Mouse (Mus musculus): Measurements from ENCODE around the gene Cabin1.

The Cabin1 gene

DNA sequence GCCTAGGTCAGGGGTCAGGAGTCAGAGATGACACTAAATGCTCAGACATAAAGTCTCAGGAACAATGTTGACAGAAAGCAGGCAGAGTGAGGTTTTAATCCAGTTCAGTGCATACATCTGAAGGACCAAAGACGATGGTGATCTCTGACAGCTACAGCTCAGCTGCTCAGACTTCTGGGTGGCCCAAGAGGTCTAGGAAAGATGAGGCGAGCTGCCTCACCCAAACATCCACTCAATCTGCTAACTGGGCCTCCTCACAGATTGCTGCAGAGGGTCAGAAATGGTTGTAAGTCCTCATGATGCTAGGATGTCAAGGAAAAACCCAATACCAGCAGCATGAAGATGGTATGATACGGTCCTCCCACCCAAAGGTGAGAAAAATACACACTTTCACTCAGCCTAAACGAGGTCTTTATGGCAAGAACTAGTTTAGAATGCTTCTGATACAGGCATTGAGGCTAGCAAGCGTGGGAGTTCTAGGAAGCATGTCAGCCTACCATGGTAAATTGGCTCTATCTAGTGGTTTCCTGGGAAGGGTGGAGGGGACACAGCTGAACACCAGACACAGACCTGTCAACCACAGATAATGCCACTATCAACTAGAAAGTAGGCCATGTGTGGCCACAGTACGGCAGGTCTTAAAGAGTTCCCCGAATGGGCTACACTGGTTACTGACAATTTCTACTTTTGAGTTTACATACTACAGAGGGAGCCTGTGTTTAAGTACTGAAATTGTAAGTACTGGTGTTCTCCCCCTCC, 67.4 kb downstream of the Cabin1 start:
- DNase-seq = no peak

DNA sequence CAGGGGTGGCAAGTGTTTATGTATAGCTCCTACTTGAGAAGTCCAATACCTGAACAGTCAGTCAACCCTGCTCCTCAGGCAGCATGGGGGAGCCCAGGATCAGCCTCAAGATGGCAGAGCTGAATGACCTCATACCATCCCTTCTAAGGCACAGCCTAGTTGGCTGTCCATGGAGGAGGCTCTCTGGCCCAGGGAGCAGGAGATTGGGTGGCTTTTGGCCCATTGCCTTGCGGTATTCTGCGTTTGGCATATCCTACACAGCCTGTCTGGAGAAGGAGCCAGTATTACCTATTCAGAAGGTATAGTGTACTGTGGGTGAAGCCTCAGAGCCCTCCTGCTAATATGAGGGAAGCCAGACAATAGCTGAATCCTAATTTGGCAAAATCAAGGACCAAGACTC, 68.6 kb downstream of the Cabin1 start:
- no peak for DNase-seq

- DNase-seq = no peak
These were observed 69.1 kb downstream of the Cabin1 start for GRCm38 (mm10) chr10:75695078-75695477.

DNA sequence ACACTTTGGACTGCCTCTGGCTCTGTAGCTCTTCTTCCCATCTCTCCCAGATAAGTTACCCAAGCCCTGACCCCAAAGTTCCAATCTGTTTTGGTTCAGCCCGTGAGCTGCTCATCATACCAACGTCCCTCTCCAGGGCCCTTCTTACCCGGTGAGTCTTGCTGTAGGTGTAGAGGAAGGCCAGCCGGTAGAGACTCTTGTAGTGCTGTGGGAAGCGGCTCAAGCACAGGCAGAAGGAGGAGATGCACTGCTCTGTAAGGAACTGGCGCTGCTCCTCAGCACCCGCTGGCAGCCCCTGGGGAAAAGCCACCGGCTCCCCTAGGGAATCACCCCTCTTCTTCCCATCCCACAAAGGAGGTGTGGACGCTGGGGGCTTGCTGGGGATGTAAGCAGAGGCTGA, 69.6 kb downstream of the Cabin1 start:
- no peak for DNase-seq

- DNase-seq = no peak
These were observed 70.5 kb downstream of the Cabin1 start for GRCm38 (mm10) chr10:75693451-75694233.

DNA sequence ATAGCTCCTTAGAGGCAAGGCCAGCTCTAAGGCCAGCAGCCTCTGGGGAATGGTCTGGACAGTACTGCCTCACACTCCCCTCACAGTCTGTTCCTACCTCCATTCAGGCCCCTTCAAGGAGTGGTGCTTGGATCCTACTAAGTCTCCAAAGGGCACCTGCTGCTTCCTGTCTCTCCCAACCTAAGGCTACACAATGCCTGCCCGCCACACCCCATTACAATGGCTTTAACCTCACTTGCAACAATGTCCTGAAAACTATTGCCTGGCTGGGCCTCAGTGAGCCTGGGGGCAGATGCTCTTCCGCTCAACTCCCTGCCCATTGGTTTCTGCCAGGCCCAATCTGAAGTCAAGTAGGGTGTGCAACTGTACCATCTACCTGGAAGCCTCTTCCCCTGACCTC, 75.5 kb downstream of the Cabin1 start:
- no peak for DNase-seq

- no peak for DNase-seq
These were observed 77.4 kb downstream of the Cabin1 start for GRCm38 (mm10) chr10:75686724-75687123.

DNA sequence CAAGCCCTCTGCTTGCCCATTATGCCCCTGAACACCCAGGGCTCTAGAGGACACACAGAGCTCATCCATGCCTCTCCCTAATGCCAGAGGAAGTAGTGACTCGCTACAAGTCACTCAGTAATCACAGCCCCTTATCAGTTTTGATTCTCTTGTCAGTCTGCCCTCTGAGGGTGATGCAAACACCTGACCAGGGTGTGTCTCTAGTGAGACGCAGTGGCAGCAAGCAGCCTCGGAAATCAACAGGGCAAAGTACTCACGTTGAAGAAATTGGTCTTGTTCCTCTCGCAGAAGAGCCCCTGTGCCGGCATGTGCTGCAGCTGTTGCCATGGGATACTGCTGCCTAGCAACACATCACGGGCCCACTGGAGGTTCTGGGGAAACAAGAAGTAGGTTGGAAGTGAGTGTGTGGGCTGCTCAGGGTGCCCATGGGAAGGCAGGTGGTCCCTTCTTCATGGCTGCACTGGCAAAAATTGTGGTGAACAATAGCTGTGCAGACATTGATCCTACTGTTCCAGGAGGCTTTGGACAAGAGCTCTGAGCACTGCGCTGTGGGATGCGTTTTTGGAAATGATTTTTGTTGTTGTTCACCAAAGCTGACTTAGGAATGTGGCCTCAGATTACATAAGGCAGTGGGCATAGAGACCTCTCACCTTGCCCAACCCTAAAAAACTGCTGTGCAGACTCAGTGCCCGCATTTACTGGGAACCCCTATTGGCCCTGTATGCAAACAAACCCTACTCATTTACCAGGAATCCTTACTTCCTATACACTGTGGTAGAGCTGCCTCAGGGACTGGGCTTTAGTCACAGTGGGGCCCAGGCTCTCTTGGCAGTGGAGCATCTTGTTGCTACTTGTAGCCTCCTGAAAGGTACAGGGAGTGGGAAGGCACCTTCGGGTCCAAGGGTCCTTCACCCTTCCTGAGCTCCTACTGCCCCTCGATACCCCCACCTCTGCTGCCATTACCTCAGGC, 79.8 kb downstream of the Cabin1 start:
- no peak for DNase-seq

DNA sequence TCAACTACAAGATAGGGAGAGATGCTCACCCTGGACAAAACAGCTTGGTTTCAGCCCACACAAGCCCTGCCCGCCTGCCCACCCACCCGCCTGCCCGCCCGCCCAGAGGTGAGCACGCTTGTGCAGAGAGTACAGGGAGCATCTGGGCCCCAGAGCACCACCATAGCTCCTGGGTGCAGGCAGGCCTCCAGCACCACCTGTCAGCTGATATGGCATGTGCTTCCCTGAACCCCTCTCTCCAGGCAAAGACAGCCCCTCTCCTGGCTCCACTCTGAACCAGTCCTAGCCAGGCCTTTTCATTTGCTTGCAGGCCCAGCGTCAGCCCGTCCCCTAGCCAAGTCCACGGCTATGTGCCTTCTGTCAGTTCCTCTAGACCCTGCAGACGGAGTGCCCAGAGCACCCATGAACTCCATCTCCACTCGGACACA, 83.6 kb downstream of the Cabin1 start:
- DNase-seq = no peak

GRCm38 (mm10) chr10:75679204-75679603, 84.9 kb downstream of the Cabin1 start:
- DNase-seq = no peak

DNA sequence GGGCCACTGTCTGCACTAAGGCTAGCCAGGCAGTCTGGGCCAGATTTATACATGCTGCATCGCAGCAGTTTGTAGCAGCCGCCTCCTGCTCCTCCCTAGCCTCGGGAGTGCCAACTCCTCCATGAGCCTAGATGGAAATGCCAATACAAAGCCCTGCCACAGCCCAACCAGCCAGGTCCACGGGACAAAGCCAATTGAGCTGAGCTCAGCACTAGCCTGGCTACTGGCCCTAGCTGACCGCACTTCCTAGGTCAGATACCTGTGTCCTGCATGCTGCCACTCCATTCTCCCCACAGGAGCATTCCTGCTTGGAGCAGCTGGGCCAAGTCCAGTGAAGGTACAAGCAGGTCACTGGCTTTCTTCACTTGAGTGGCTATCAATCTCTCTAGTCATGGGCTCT, 86.2 kb downstream of the Cabin1 start:
- no peak for DNase-seq

GRCm38 (mm10) chr10:75677571-75677970, 86.6 kb downstream of the Cabin1 start:
- no peak for DNase-seq

DNA sequence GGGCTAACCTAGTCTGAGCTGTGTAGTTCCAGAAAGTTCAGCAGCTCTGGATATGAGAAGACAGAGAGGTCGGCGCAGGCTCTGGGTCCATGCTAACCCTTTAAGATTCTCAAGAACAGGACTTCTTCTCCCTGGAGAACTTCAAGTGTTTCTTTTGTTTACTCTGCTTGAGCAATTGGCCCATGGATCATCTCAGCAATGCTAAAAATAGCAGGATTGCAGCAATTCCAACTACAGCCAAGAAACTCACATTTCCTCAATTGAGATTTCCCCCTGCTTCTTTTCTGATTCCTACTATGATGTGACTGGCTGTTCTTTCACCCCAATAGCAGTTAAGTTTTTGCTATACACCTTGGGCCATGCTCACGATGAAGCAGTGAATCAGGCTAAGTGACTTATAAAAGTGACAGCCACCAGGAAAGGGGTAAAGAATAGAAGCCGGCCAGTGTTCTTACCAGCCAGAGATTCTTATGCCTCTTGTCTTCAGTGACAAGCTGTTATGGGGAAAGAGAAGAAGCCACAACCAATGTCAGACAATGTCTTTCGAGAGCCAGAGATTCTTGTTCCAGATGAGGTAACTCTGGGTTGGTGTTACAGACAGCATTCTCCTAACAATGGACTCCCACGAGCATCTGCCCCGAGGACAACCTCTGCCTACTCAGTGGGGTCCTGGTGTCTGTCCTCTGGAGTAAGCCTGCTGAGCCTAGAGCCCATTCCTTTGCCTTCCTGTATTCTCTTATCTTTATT, 87.1 kb downstream of the Cabin1 start:
- no peak for DNase-seq

- DNase-seq = no peak
These were observed 87.9 kb downstream of the Cabin1 start for GRCm38 (mm10) chr10:75676286-75676685.

DNA sequence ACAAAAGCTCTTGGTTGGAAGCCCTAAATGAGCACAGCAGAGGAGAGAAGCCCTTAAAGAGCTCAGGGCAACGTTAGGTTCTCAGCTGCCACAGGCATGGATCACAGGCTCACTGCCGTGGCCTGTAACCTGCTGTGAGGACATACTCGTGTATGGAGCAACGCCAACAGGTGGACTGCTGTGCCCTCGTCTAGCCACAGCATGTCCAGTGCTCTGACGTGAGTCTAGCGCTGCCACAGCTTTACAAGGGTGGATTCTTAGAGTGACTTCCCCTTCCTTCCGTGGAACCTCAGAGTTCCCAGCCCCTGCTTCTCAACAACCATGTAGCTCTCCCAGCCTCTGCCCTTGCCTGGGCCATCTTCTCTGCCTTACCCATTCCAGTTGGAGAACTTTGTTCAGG, 88.5 kb downstream of the Cabin1 start:
- no peak for DNase-seq

DNA sequence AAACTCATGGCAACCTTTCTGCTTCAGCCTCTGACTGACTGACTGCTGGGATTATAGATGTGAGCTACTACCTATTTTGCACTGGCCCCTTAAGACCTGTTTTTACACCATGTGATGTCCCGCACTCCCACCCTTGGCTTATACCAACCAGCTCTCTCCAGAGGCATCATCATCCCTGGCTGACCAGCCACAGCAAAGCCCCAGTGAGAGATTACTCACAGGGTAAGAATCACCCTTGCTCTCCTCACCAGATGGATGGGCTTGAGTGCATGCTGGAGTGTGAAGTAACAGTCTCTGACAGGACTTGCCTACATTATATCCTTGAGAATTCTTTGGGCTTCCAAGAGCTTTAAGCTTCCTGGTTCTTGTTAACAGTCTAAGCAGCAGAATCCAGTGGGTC, 94.2 kb downstream of the Cabin1 start:
- DNase-seq = no peak

- DNase-seq = no peak
These were observed 96.2 kb downstream of the Cabin1 start for GRCm38 (mm10) chr10:75667911-75668270.

DNA sequence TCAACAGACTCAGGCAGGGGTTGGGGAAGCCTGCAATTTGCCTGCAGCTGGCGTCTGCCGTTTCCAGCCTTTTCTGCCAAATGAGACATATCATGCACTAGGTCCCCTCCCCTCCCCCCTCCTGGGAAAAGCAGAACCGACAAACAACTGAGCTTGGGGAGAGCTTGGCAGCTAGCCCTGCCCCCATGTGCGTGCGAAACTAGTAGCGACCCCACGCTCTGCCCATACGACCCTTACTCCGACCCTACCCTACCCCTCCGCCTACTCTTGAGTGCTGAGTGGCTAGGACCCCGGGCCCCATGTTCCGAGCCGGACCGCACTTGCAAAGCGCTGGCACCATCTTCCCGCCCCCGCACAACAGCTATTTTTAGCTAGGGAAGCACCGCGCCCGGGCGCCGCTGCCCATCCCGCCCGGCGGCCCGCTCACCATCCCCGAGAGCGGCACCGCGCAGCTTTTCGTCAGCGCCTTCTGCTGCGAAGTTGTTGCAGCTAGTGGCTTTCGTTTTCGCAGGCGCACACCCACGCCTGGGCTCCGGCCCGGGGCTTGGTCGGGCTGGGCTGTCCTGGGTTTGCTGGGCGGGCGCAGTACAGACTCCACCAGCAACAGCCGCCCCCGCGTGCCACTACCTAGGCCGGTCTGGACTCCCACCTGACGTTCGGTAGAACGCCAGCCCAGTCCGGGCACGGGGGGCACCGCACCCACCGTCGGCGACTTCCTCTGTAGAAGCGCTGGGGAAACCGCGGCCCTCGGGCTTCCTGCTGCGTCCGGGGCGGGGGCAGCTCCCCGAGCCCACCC, 96.8 kb downstream of the Cabin1 start:
- peak; percentile 82 for DNase-seq

GRCm38 (mm10) chr10:75666451-75667030, 97.6 kb downstream of the Cabin1 start:
- peak; percentile 28 for DNase-seq

DNA sequence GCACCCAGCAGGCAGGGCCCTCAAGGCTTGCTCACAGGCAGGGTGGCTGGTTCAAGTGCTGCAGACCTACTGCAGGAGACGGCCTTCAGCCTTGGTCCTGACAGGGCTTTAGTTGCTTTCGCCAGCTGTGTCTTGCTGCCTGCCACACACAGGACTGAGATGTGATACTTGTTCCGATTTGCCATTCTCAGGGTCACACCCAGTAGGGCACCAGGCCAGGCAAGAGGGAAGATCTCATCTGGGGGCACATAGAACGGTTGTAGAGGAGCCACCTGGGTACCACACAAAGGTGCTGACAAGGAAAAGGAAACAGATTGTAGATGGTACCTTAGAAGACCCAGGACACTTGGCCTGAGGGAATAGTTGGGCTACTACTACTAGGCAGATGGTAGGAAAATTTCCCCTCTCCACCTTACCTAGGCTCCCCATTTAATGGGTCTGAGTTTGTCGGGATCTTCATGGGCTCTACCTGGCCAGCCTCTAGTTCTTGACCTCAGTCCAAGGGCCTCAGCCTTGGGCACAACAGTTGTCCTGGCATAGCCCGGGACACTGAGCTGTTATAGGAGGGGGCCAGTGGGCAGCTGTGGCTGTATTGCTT, 99.4 kb downstream of the Cabin1 start:
- no peak for DNase-seq

- DNase-seq = no peak
These were observed 101.6 kb downstream of the Cabin1 start for GRCm38 (mm10) chr10:75662575-75662974.

All from thymus, postnatal 25 days (tissue).